Mouse (Mus musculus): ENCODE data around the gene Gm42417.

Gene Gm42417

DNA sequence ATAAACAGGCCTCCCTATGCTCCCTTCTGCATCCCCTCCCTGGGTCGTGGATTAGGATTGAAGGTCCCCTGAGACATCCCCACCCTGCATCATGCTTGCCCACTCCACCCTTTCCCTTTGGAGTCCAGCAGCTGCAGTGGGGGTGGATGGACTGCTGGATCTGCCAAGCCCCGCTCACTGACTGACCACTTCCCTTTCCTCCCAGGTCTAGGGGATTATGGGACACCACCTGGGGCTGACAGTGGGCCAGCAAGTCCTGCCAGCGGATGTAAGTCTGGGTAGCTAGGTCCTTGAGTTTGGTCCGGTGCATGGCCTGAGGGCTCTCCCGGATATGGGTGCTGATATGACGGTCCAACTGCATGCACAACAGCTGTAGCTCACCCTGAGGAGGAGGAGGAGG is 24.9 kb upstream of the Gm42417 start:
- DNase-seq (ENCODE audit: low spot score in 2 of 2) = no peak

GRCm38 (mm10) chr1:36563632-36564031 is 24.4 kb upstream of the Gm42417 start:
- DNase-seq (ENCODE audit: low spot score in 2 of 2) = no peak

DNA sequence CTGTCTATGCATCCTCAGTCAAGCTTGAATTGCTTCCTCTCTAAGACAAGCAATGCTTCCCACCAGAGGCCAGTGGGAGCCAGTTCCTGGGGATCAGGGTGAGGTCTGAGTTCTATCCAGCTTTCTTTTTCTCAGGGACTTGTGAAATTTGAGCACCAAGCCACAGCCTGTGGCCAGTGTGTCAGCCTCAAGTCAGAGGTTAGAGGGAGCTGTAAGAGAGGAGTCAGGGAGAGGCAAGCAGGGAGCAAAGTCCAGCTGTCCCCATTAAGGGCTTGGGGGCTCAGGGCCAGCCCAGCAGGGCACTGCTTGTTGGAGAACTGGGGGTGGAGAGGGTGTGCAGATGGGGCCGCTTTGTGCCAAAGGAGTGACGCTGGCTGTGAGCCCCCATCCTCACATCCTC is 24.0 kb upstream of the Gm42417 start:
- DNase-seq (ENCODE audit: low spot score in 2 of 2) = no peak

DNA sequence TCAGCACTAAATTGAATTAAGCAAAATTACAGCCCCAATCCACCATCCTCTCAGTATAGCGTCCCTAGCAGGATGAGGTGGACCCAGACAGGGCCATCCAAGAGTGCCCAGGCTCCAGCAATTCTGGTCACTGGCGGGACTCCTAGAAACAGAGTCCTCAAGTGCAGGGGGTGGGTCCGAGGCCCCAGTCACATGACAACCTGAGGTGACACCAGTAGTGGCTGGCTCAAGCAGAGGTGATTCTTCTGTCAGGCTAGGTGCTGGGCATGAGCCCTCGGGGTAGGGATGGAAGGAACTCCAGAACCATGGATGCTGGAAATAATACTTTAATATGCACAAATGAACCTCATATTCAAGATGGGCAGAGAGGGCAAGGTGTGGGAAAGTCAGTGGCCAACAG is 23.2 kb upstream of the Gm42417 start:
- no peak for DNase-seq (ENCODE audit: low spot score in 2 of 2)

DNA sequence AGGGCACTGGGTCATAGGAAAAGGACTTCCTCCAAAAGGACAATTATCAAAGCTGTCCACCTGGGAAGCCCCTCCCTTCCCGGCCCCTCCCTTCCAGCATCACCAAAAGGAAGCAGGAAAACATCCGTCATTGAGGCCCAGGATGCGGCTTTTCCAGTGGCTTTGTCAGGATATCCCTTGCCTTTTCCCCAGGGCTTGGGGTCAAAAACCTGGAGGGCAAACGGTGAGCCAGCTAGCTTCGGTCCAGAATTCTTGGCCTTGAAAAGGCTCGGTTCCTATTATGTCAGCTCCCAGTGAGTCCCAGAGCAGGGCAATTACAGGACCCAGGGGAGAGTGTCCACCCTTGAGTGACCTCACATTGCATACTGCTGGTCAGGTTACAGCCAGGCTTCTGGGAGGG is 21.7 kb upstream of the Gm42417 start:
- DNase-seq (ENCODE audit: low spot score in 2 of 2) = no peak

GRCm38 (mm10) chr1:36559888-36560287 is 20.7 kb upstream of the Gm42417 start:
- no peak for DNase-seq (ENCODE audit: low spot score in 2 of 2)

- no peak for DNase-seq (ENCODE audit: low spot score in 2 of 2)
These were observed 20.0 kb upstream of the Gm42417 start for GRCm38 (mm10) chr1:36559256-36559655.

- peak; percentile 76 to 78 for DNase-seq (ENCODE audit: low spot score in 2 of 2)
These were observed 19.1 kb upstream of the Gm42417 start, which contains the start of gene Sema4c for GRCm38 (mm10) chr1:36558031-36558993. TSS of gene Sema4c (minus strand) at chr1:36558349.

DNA sequence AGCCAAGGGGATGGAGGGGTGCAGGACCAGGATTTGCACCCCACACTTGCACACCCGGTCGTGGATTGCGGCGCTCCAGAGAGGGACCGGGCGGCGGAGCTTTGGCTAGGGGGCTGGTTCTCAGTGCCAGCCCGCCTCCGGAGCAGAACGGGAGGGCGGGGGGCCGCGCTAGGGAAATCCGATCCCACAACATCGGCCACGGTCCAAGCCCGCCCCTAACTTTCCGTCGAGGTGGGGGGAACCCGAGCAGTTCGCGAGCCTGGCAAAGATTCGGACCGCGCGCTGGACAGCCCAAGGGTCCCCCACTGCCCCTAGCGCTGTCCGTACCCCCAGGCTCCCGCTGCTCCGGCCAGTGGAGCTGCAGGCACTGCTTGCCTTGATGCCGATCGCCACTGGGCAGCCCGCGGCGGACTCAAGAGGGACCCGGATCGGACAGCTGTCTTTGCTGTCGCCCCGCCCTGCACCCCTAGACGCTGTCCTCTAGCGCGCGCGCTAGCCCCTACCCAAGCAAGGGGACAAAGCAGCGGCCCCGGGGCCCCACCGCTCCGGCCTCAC is 18.3 kb upstream of the Gm42417 start:
- DNase-seq (ENCODE audit: low spot score in 2 of 2) = peak; percentile 82 to 85

DNA sequence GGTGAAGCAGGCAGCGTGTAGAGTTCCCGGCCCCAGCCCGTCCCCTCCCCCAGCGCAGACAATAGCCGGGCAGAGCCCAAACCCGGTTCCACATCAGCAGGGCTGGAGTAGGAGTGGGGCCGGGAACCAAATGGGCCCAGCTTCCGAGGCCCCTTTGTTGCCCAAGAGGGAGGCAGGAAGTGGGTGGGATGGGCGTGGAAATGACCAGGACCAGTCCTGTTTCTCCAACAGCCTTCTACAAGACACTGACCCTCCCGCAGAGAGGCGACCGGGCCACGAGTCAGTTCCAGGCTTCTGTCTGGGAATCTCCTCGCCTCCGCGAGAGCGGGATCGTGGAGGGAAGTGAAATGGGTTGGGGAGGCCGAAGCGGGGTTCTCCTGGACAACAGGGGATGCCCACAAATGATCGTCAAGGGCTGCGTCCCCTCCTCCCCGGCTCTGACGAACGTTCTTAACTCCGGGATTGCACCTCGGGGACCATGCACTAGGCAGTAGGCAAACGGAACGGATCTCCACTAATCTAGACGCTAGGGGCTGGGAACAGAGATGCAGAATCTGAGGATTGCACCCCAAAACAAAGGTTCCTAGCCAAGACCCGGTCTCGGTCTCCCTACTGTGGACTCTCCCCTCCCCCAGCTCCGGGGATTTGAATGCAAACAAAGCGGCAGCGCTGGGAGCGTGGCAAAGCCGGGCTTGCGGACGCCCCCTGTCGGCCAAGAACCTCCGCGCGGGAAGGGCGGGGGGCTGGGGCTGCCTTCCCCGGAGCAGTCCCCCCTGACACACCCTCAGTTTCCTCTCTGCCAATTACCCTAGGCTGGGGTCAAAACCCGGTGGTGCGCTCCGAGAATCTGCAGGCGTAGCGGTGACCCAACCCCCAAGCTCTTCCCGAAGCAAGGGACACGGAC is 17.6 kb upstream of the Gm42417 start:
- DNase-seq (ENCODE audit: low spot score in 2 of 2) = peak; percentile 86 to 88

DNA sequence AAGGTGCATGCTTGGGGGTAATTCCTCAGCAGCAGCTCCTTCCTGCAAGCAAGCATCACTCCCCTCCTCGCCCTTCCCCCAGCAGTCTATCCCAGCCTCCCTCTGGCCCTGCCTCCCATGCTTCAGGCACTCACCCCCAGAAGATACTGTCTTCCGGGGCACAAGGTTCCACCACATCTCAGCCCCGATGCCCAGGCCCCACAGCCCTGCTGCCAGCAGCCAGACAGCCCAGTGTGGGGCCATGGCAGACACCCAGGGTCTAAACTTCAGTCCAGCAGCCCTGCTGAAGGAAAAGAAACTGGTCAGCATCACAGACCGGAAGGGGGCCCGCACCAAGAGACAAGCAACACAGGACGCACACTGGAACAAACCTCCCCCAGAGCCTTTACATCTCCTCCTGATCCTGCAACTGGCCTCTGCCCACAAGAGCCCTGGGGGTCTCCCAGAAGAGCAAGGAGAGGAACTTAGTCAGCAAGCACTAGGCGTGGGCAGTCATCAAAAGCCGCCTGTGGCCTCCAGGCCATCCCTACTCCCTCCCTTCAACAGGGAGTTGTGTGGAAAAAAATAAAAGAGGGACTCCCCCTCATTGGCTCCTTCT is 16.7 kb upstream of the Gm42417 start:
- DNase-seq (ENCODE audit: low spot score in 2 of 2) = no peak

- DNase-seq (ENCODE audit: low spot score in 2 of 2) = no peak
These were observed 15.6 kb upstream of the Gm42417 start for GRCm38 (mm10) chr1:36554633-36555399.

DNA sequence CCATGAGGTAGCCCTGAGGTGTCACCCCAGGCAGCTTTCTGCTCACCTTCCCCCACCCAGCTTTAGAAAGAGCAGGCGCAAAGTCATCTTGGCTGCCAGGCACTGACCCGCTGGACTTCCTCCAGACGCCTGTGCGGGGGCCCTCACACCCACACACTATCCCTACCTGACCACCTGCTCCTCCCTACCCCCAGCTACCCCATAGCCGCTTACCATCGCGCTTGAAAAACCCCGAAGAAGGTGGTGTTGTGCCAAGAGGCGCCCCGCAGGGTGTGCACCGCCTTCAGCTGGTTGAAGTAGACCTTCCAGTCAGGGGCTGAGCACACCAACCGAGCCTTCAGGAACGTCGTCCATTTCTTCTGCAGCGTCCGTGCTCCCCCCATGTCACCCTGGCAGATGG is 13.3 kb upstream of the Gm42417 start:
- no peak for DNase-seq (ENCODE audit: low spot score in 2 of 2)

GRCm38 (mm10) chr1:36551904-36552303 is 12.7 kb upstream of the Gm42417 start:
- no peak for DNase-seq (ENCODE audit: low spot score in 2 of 2)

- DNase-seq (ENCODE audit: low spot score in 2 of 2) = no peak
These were observed 11.0 kb upstream of the Gm42417 start for GRCm38 (mm10) chr1:36550075-36550863.

DNA sequence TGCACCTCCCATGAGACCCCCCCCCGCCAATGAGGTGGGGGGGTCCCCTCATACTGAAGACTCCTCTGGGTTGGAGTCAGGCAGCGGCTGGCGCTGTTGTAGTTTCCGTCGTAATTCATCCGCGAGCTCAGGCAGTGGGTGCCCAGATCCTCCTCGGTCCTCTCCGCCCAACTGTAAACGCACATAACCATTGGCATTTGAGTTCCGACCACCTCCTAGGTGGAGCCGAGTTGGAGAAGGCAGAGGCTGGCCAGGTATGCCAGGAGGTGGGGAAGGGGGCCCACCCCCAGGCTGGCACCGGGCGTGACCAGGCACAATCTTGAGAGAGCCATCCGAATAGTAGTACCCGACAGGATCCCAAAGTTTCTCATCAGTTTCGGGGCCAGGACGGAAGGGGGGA is 10.3 kb upstream of the Gm42417 start:
- no peak for DNase-seq (ENCODE audit: low spot score in 2 of 2)

DNA sequence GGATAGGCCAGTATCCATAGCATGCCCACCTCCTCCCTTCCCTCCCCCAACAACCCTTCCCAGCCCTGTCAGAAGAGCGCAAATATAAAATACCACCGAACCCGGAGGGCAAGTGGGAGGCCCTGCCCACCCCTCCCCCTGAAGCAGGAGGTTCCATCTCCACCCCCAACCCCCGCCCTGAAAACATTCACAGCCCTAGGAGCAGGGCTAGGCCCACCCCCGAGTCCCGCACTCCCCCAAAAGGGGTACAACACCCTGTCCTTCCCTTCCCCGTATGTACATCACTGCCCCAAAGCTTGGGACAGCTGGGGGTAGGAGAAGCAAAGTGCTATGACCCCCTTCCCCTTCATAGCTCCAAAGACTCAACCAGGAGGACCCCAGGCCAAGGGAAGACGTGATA is 9.5 kb upstream of the Gm42417 start:
- DNase-seq (ENCODE audit: low spot score in 2 of 2) = no peak

DNA sequence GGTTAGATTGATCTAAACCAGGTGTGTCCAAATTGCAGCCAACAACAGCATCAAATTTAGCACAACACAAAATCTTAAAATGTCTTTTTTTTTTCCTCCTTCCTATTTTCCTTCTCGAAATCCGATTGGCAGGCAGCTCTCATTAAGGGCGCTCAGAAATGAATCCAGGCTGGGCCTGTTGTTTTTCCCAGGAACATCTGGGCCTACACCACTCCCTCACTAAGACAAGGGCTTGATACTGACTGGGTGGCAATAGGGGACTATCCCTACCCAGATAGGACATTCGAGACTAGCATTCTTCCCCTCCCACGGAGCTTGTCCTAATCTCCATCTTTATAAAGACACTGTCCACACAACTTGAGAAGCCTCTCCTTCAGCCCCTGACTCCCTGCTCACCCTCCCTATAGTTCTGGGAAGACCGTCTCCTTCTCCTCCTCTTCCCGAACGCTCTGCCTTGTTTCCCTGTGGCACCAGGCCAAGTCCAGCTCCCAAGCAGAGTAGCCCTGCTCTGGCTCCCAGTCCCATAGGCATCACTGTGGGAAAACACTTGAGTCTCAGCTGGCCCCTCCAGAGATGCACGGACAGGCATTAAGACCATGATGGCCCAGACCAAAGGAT is 8.9 kb upstream of the Gm42417 start:
- DNase-seq (ENCODE audit: low spot score in 2 of 2) = peak in 1 of 2 experiments; percentile 52

DNA sequence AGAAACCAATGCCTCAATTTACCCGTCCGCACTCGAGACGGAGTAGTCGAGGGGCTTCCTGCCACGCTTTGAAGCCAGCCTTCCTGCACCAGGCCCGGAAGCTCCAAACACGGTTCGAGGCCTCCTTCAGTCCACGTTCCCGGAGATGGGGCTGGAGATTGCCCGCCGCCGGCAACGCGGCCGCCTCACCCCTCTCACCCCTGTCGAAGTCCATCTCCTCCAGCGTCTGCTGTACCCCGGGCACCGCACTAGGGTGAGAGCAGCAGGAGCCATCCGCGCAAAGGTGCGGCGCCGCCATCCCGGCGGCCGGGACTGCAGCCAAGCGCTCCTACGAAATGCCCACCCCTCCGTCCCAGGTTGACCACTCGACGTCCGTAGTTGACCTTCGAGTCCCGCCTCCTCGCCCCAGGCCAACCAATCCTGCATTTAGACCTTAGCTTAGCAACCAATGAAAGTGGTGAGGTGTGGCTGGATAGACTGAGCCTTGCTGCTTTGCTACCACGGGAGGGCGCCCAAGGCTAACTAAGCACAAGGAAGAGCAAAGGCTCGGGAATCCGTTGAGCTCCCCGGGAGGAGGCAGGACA is 7.8 kb upstream of the Gm42417 start, which contains the start of gene Ankrd39:
TSS of gene Ankrd39 (minus strand) at position 558 of the 584 bp plus-strand sequence.
- DNase-seq (ENCODE audit: low spot score in 2 of 2) = peak; percentile 95 to 98

All from urinary bladder, postnatal 36 days (tissue).